Mouse (Mus musculus) limb, embryonic 10.5 days (tissue): Measurements from ENCODE around the gene Tfec. TPM values are rescaled to one million over a fixed set of nuclear protein-coding genes. Genes with fewer than 3 reads are reported as not detected.
A peak's percentile ranks its signal among the peaks of the same experiment; 100 is the strongest.

ENCODE experiments used
- DNase-seq: peaks from one replicate; pipeline ENCODE4 v3.0.0-alpha.2; 2017; ENCODE audit warnings: low spot score
- H3K27ac ChIP-seq: fragments of 300-500 bp; sonication (generic); 2 replicates; pipeline ENCODE4 v1.5.1; 2016; ENCODE audit warnings: mild to moderate bottlenecking
- H3K27me3 ChIP-seq: fragments of 300-500 bp; sonication (generic); 2 replicates; pipeline ENCODE4 v1.6.1; 2016; ENCODE audit warnings: low read depth, mild to moderate bottlenecking; ENCODE audit not compliant: poor library complexity, severe bottlenecking
- H3K36me3 ChIP-seq: fragments of 300-500 bp; sonication (generic); 2 replicates; pipeline ENCODE4 v1.6.1; 2016; ENCODE audit warnings: mild to moderate bottlenecking, moderate library complexity
- H3K4me1 ChIP-seq: fragments of 300-500 bp; sonication (generic); 2 replicates; pipeline ENCODE4 v1.6.1; 2016
- H3K4me3 ChIP-seq: fragments of 300-500 bp; sonication (generic); 2 replicates; pipeline ENCODE4 v1.5.1; 2016; ENCODE audit warnings: mild to moderate bottlenecking, moderate library complexity
- H3K9me3 ChIP-seq: fragments of 300-500 bp; sonication (generic); replicated peaks from 2 replicates; pipeline ENCODE4 v1.6.1; 2016; ENCODE audit warnings: mild to moderate bottlenecking
- WGBS: fragments of 180-500 bp; shearing (Covaris S2); methylation state at CpG from one replicate; pipeline ENCODE4 v1.1.7; 2016; 5-methylcytosine and 5-hydroxymethylcytosine counted together
- polyA plus RNA-seq: library from polyadenylated mRNA; unstranded; fragments of >200 nt; fragmentation: Nextera tagmentation; extraction: Ambion mirVana; gene quantifications from 2 replicates; pipeline ENCODE4 v1.2.1, GENCODE M21; 2016

Gene Tfec
- 0.74 and 0.84 TPM in 2 replicates for polyA plus RNA-seq

DNA sequence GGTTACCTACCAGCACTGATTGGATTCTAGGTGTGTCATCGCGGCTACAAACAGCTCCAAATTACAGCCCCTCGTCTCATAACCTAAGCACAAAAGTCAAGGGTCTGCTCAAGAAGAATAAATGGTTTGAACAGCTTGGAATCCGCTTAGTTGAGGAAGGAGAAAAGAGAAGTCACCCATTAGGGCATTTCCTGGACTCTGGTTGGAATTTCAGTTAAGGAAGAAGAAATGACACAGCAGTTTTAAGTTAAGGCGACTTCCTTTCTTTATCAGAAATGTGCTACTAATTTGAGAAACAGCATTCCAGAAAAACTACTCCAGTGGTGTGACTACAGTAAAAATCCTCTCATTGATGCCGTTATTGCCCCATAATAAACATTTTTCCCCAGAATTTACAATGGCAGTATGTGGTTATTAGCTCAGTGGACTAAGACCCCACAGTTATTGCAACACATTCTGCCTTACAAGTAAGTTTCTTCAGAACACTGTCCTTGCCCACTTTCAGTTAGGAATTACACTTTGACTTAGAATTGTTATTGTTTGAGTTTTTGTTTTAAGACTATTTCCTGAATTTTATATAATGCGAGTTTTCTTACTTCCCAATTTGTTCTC, at the start of gene Tfec:
TSS of gene Tfec (minus strand) at position 191 of the 612 bp plus-strand sequence.
- Histone ChIP-seq H3K4me3 (no peak within 1 kb of the TSS), H3K4me1 (no peaks in the 10 kb centered on the region), H3K27me3 (no peaks in the 10 kb centered on the region), H3K27ac (no peak within 1 kb of the TSS), H3K36me3 (no peaks in the 10 kb centered on the region), H3K9me3 (no peaks in the 10 kb centered on the region)
- WGBS, result 78% methylated on average over 7 of the region's 7 CpGs
- DNase-seq, result no peak

DNA sequence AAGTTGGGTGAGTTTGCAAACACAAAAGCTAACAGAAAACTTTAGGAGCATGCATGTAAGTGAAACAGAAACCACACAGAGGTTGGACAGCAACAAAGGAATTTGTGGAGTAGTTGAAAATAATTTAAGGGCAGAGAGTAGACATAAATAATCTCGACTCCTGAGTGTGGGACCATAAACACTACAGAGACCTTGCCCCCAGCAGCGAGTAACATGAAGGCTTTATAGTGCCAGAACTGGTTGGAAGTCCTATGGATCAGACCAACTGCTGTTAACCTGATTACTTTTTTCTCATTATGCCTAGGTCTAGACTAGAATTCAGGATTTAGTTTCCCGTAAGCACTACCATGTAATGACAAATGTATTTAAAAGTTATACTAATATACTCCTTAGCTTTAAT, 49.6 kb upstream of the Tfec start:
- H3K4me1 ChIP-seq, result peaks cover 7% of the 10 kb centered on the region; the same call in 1 of the 2 replicates
- H3K27me3 ChIP-seq, result no peaks in the 10 kb centered on the region
- 49% methylated on average over 3 of the region's 3 CpGs for WGBS
- no peaks in the 10 kb centered on the region for H3K36me3 ChIP-seq
- DNase-seq, result peak; percentile 39
- H3K4me3 ChIP-seq, result no peak overlapping the region
- H3K9me3 ChIP-seq, result no peaks in the 10 kb centered on the region
- no peak overlapping the region for H3K27ac ChIP-seq

DNA sequence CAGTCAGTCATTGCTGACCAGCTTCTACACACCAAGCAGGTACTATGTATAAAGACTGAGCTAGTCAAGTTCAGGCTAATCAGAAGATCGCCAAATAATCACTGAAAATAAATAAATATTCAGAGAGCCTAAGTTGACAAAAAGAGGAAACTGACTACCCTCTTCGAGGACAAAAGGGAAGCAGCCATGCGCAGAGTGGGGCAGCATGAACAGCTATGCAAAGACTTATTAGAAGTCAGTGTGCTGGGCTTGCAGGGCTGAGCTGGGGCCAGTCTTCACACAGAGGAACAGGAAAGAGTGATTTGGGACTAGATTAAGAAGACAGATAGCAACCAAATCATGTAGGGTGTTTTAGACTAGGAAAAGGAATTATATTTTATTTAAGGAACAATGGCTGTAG, 45.3 kb upstream of the Tfec start:
- Histone ChIP-seq H3K27ac (no peak overlapping the region), H3K36me3 (no peaks in the 10 kb centered on the region), H3K9me3 (no peaks in the 10 kb centered on the region), H3K27me3 (no peaks in the 10 kb centered on the region), H3K4me3 (no peak overlapping the region), H3K4me1 (peaks cover 4% of the 10 kb centered on the region; the same call in 1 of the 2 replicates)
- WGBS, result 87% methylated on average over 3 of the region's 3 CpGs
- DNase-seq, result no peak

DNA sequence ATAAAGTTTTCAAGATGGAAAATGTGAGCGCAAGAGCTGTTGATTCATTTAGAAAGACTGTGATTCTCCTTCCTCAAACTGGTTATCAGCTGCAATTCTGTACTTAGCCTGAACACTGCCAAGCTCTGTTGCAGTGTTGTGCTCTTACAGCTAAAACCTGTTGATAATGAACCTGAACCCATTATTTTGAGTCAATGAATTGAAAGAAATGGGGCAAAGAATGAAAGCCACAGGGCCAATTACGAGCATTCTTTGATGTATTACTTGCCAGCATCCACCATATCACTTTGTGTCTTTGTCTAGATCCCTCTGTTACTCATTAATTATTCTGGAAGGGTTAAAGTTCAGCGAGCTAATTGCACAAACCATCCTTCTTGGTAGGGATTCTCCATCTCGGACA, 44.2 kb upstream of the Tfec start:
- DNase-seq, result no peak
- Histone ChIP-seq H3K4me1 (0 out of 2 replicates have a peak, but pooled peaks cover under 1% of the 10 kb centered on the region), H3K36me3 (no peaks in the 10 kb centered on the region), H3K27ac (no peak overlapping the region), H3K9me3 (no peaks in the 10 kb centered on the region), H3K27me3 (no peaks in the 10 kb centered on the region), H3K4me3 (no peak overlapping the region)
- WGBS, result 64% methylated on average over 4 of the region's 4 CpGs

DNA sequence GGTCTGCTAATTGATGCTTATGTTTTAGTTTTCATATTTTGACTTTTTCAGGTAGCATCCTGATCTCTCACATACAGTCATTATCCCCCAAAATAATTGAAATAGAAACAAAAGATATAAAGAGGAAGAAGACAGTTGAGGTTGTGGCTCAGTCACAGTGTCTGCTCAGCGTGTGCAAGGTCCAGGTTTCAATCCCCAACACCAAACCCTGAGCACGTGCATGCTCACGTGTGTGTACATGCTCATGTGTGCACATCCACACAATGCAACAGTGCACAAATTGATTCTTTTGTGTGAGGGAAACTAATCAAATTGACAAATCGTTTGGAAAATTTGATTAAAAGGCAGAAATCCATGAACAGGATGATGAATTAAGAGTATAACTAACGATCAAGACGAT, 32.8 kb upstream of the Tfec start:
- no peak overlapping the region for H3K4me3 ChIP-seq
- 88% methylated on average over 6 of the region's 6 CpGs for WGBS
- H3K4me1 ChIP-seq, result no peaks in the 10 kb centered on the region
- no peaks in the 10 kb centered on the region for H3K36me3 ChIP-seq
- no peaks in the 10 kb centered on the region for H3K9me3 ChIP-seq
- DNase-seq, result no peak
- no peak overlapping the region for H3K27ac ChIP-seq
- H3K27me3 ChIP-seq, result no peaks in the 10 kb centered on the region

DNA sequence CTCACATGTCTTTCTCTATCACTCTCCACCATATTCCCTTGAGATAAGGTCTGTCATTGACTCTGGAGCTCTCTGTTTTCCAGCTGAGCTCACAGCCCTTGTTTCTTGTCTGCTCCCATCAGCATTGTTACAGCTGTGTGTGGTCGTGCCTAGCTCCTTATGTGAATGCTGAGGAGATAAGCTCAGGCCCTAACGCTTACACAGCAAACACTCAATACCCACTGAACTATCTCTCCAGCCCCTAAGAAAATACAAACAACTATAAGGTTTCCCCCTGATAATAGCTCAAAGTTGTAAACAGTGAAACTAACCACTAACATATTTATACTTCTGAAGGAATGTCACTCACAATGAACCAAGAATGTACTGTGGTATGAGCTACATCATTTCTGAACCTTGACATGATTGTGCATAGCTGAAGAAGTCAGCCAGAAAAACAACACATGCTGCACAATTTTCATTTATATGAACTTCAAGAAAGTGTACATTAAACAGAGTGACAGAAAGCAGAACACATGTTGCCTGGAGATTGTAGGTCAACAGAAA, 21.9 kb upstream of the Tfec start:
- H3K27me3 ChIP-seq, result no peaks in the 10 kb centered on the region
- DNase-seq, result no peak
- no peaks in the 10 kb centered on the region for H3K9me3 ChIP-seq
- H3K27ac ChIP-seq, result no peak overlapping the region
- no peaks in the 10 kb centered on the region for H3K4me1 ChIP-seq
- no peaks in the 10 kb centered on the region for H3K36me3 ChIP-seq
- 81% methylated on average over 2 of the region's 2 CpGs for WGBS
- no peak overlapping the region for H3K4me3 ChIP-seq

DNA sequence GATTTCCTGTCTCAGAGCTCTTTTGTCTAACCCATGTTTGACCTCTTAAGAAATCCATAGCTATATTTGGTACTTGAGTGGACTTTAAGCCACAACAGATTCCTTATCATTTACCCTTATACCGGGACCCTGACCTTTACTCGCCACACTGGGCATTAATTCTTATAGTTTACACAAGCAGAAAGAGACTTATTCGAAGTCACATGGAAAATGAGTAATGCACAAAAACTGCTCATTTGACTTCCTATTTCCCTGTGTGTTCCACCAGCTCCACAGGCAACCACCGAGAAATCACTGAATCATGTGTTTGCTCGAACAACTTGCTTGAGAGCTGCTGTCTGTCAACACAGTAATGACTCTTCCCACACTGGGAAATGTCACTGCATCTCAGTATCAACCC, 6.4 kb downstream of the Tfec start:
- WGBS, result 83% methylated on average over 5 of the region's 5 CpGs
- H3K9me3 ChIP-seq, result no peaks in the 10 kb centered on the region
- no peak overlapping the region for H3K4me3 ChIP-seq
- DNase-seq, result no peak
- no peaks in the 10 kb centered on the region for H3K27me3 ChIP-seq
- no peak overlapping the region for H3K27ac ChIP-seq
- H3K36me3 ChIP-seq, result no peaks in the 10 kb centered on the region
- H3K4me1 ChIP-seq, result no peaks in the 10 kb centered on the region

DNA sequence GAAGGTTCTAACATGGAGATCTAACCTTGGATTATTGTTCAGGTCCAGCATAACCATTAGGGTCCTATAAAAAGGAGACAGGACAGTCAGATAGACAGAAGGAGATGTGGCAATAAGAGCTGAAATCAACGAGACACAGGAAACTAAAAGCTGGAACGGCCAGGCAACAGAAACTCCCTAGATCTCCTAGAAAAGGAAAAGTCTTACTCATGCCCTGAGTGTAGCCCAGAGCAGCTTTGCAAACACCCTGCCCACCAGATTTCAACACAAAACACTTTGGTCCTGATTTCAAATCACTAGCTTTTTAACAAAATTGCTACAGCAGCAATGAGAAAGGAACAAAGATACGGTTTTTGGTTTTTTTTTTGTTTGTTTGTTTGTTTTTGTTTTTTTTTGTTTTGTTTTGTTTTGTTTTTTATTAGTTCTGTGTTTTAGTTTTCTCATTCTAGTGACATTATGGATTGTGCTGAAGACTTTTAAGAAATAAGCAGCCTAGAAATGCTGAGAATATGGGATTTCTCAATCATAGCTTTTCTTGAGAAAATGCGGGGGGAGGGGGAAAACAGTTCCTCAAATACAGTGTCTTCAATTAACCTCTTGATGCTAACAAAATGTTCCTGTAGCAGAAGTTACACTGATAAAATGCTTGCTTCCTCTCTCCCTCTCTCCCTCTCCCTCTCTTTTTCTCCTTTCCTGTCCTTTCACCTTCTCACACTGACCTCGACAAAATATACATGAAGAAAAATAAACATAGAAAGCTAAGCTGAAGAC, 14.5 kb downstream of the Tfec start:
- Histone ChIP-seq H3K4me1 (no peaks in the 10 kb centered on the region), H3K4me3 (no peak overlapping the region), H3K9me3 (no peaks in the 10 kb centered on the region), H3K36me3 (no peaks in the 10 kb centered on the region), H3K27ac (no peak overlapping the region), H3K27me3 (no peaks in the 10 kb centered on the region)
- DNase-seq, result no peak
- 79% methylated on average over 5 of the region's 5 CpGs for WGBS

DNA sequence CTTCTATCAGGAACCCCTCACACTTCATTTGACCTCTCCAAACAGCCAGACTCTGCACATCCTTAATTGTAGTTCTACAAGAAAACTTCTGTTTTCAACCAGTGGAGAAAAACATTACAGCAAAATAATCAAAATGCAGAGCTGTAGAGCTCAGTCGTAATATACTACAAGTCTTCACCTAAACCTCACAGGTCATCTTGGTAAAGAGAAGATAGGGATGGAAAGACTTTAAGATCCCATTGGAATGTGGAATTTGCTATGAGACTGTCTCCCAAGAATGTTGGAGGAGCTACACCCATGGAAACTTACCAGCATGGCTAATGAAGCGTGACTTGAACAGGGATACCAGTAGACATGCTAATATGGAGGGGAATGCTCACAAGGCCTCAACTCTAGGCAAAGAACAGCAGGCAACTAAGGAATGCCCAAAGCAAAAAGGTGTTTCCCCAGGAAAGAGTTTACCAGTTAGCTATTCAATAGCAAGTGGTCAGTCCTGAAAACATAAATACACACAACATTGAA, 24.2 kb downstream of the Tfec start:
- DNase-seq, result no peak
- no peak overlapping the region for H3K4me3 ChIP-seq
- H3K9me3 ChIP-seq, result no peaks in the 10 kb centered on the region
- no peaks in the 10 kb centered on the region for H3K4me1 ChIP-seq
- no peaks in the 10 kb centered on the region for H3K27me3 ChIP-seq
- WGBS, result 88% methylated on average over 2 of the region's 2 CpGs
- no peak overlapping the region for H3K27ac ChIP-seq
- no peaks in the 10 kb centered on the region for H3K36me3 ChIP-seq

DNA sequence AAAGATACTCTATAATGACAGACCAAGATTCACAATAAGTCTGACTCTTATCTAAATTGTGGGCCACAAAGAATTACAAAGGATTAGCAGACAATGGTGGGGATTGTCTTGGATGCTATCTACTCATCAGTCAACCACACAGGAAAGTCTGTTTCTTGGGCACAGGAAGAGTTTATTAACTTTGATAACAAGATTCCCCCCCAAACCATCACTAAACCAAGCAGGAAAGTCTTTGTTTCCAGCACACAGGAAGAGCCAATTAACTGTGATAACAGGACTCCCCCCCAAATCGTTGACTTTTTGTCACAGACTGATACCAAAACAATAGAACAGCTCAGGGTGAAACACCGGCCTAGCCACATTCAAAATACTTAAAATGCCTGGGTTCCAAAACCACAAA, 28.2 kb downstream of the Tfec start:
- Histone ChIP-seq H3K9me3 (no peaks in the 10 kb centered on the region), H3K27ac (no peak overlapping the region), H3K4me3 (no peak overlapping the region), H3K27me3 (no peaks in the 10 kb centered on the region), H3K4me1 (no peaks in the 10 kb centered on the region), H3K36me3 (no peaks in the 10 kb centered on the region)
- WGBS, result 73% methylated on average over 2 of the region's 2 CpGs
- DNase-seq, result no peak

DNA sequence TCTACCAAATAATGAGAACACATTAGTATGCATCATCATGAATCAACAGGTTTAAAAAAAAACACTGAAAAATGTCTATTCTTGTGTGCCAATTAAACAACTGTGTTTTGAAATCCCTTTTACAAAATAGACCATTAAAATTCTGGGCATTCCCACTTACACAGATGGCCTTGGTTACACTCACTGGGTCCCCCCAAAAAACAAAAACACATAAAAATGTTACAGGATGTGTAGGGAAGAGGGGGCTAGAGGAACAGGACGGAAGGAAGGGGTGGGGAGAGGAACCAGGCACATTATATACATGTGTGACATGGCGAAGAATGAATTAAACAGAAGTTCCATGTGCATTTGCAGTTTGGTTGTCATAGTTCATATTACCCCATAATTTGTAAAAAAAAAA, 29.9 kb downstream of the Tfec start:
- WGBS, result 75% methylated on average over 2 of the region's 2 CpGs
- Histone ChIP-seq H3K4me3 (no peak overlapping the region), H3K27ac (no peak overlapping the region), H3K36me3 (no peaks in the 10 kb centered on the region), H3K9me3 (no peaks in the 10 kb centered on the region), H3K27me3 (no peaks in the 10 kb centered on the region), H3K4me1 (no peaks in the 10 kb centered on the region)
- no peak for DNase-seq

DNA sequence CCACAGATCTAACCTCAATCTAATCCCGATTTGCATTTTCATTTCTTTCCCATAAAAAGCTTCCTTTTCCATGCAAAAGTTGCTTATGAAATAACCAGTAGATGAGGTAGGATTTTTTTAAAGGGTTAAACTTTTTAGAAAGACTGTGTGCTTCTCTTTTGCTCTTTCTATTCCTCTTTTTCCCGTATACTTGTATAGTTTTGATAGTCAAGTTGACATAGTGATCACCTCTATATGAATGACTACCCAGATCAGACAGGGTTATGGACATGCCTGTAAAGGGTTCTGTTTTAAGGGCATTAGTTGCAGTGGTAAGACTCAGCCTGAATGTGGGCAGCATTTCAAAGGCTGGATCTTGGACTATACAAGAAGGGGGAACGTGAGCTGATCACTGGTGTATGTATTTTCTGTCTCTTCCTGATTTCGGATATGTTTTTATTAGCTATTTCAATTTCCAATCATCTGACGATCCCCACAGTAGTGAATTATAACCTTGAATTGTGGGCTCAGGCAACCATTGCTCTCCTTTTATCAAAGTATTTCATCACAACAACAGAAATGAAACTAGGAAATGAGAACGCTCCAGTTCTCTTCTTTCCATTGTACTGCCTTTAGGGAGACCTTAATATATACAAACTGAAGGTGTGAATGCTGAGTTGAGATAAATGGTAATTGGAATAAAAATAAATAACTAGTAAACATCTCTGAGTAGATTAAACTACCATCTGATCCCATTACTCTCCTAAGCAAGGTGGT, 35.3 kb downstream of the Tfec start:
- WGBS, result 91% methylated on average over 6 of the region's 6 CpGs
- Histone ChIP-seq H3K27me3 (no peaks in the 10 kb centered on the region), H3K27ac (no peak overlapping the region), H3K36me3 (no peaks in the 10 kb centered on the region), H3K4me3 (no peak overlapping the region), H3K9me3 (no peaks in the 10 kb centered on the region), H3K4me1 (no peaks in the 10 kb centered on the region)
- no peak for DNase-seq

DNA sequence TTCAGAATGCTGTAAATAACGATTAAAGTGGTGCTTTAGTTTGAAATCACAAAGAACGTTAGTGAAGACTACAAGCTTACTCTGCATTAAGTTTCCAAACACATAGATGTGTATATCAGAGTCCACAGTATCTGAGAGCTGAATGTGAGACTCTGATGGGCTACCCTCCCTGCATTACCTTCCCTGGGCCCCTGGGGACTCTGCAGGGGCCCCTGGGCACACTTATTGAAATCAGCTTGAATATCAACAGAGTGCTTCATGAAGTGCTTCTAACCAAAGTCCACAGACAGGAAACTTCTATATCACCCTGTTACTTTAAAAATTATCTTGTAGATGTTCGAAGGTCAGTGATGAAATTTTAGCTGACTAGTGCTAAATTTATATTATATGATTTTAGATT, 36.2 kb downstream of the Tfec start:
- Histone ChIP-seq H3K4me3 (no peak overlapping the region), H3K36me3 (no peaks in the 10 kb centered on the region), H3K4me1 (no peaks in the 10 kb centered on the region), H3K27me3 (no peaks in the 10 kb centered on the region), H3K27ac (no peak overlapping the region), H3K9me3 (no peaks in the 10 kb centered on the region)
- DNase-seq, result no peak
- 85% methylated on average over 3 of the region's 3 CpGs for WGBS
